32 mouse cellular contexts compared by ENCODE assay signal in the genomic region with DNA sequence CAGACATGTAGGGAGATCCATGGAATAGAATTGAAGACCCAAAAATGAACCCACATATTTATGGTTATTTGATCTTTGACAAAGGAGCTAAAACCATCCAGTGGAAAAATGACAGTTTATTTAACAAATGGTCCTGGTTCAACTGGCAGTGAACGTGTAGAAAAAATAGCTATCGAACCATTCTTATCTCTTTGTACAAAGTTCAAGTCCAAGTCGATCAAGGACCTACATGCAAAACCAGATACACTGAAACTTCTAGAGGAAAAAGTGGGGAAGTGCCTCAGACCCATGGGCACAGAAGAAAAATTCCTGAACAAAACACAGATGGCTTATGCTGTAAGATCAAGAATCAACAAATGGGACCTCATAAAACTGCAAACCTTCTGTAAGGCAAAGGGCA.
"Had no signal": no experiment of that assay in that cellular context is flagged by ENCODE, and none has a peak within 500 bp of the region (broad histone marks: within the 10 kb centered on the region; RNA-seq: fewer than 3 reads in every experiment).

No protein-coding gene starts in this region.

- H3K36me3 ChIP-seq: limb, embryonic 10.5 days; limb, embryonic 12.5 days; limb, embryonic 13.5 days; limb, embryonic 15.5 days; liver, embryonic 12.5 days; liver, embryonic 13.5 days; liver, embryonic 15.5 days; lung, embryonic 15.5 days; midbrain, embryonic 10.5 days; midbrain, embryonic 12.5 days; midbrain, embryonic 13.5 days; midbrain, embryonic 15.5 days; neural tube, embryonic 12.5 days had no signal

- H3K9ac ChIP-seq: limb, embryonic 12.5 days; limb, embryonic 13.5 days; limb, embryonic 15.5 days; liver, embryonic 12.5 days; liver, embryonic 13.5 days; liver, embryonic 14.5 days; liver, embryonic 15.5 days; lung, embryonic 14.5 days; lung, embryonic 15.5 days; midbrain, embryonic 12.5 days; midbrain, embryonic 13.5 days; midbrain, embryonic 15.5 days; neural tube, embryonic 12.5 days had no signal

- DNase-seq: left cerebral cortex, postnatal 4 days; liver; liver, embryonic 13.5 days; lung, adult 18-20 months; lung, adult 2 months; lung, embryonic 14.5 days; lung, postnatal 10 days; lung, postnatal 14 days; lung, postnatal 36 days; lung, postnatal 4 days; midbrain, embryonic 14.5 days had no signal

- H3K4me1 ChIP-seq: limb, embryonic 10.5 days; limb, embryonic 12.5 days; limb, embryonic 13.5 days; limb, embryonic 15.5 days; liver, embryonic 12.5 days; liver, embryonic 13.5 days; liver, embryonic 15.5 days; lung, embryonic 15.5 days; megakaryocyte, embryonic 14.5 days; midbrain, embryonic 10.5 days; midbrain, embryonic 12.5 days; midbrain, embryonic 13.5 days; midbrain, embryonic 15.5 days; neural tube, embryonic 12.5 days had no signal

- H3K4me3 ChIP-seq: left cerebral cortex, adult 2 months; limb, embryonic 10.5 days; limb, embryonic 12.5 days; limb, embryonic 13.5 days; limb, embryonic 15.5 days; liver, embryonic 12.5 days; liver, embryonic 13.5 days; liver, embryonic 15.5 days; lung, embryonic 15.5 days; megakaryocyte, embryonic 14.5 days; midbrain, embryonic 10.5 days; midbrain, embryonic 12.5 days; midbrain, embryonic 13.5 days; midbrain, embryonic 15.5 days; myocyte; neural tube, embryonic 12.5 days had no signal

- ATAC-seq: liver, embryonic 12.5 days; lung, postnatal 0 days; midbrain, embryonic 13.5 days; midbrain, embryonic 15.5 days; midbrain, embryonic 16.5 days had no signal

- H3K27ac ChIP-seq: left cerebral cortex, adult 2 months; limb, embryonic 10.5 days; limb, embryonic 12.5 days; limb, embryonic 13.5 days; limb, embryonic 15.5 days; liver, embryonic 12.5 days; liver, embryonic 13.5 days; liver, embryonic 14.5 days; liver, embryonic 15.5 days; lung, embryonic 15.5 days; macrophage; midbrain, embryonic 10.5 days; midbrain, embryonic 12.5 days; midbrain, embryonic 13.5 days; midbrain, embryonic 15.5 days; neural tube, embryonic 12.5 days had no signal

- H3K9me3 ChIP-seq: limb, embryonic 10.5 days; limb, embryonic 12.5 days; limb, embryonic 13.5 days; limb, embryonic 15.5 days; liver, embryonic 12.5 days; liver, embryonic 13.5 days; liver, embryonic 15.5 days; lung, embryonic 15.5 days; midbrain, embryonic 10.5 days; midbrain, embryonic 12.5 days; midbrain, embryonic 13.5 days; midbrain, embryonic 15.5 days; neural tube, embryonic 12.5 days had no signal

- H3K27me3 ChIP-seq: limb, embryonic 12.5 days; limb, embryonic 13.5 days; limb, embryonic 15.5 days; liver, embryonic 12.5 days; liver, embryonic 13.5 days; liver, embryonic 15.5 days; lung, embryonic 15.5 days; megakaryocyte, embryonic 14.5 days; midbrain, embryonic 12.5 days; midbrain, embryonic 13.5 days; midbrain, embryonic 15.5 days; neural tube, embryonic 12.5 days had no signal

- H3K4me2 ChIP-seq: limb, embryonic 12.5 days; limb, embryonic 13.5 days; limb, embryonic 15.5 days; liver, embryonic 11.5 days; liver, embryonic 12.5 days; liver, embryonic 13.5 days; liver, embryonic 15.5 days; lung, embryonic 14.5 days; lung, embryonic 15.5 days; midbrain, embryonic 11.5 days; midbrain, embryonic 12.5 days; midbrain, embryonic 13.5 days; midbrain, embryonic 15.5 days; neural tube, embryonic 12.5 days had no signal
